Mouse (Mus musculus) spleen, postnatal 14 days (tissue): Measurements from ENCODE around the gene Gtf2h3.

Source experiments
- DNase-seq, 2 experiments: peaks; one replicate each; pipeline ENCODE4 v3.0.0; 2021 to 2022; ENCODE audit warnings: low spot score in 2 of 2

The Gtf2h3 gene

GRCm38 (mm10) chr5:124636694-124637093 lies 57.8 kb downstream of the Gtf2h3 start:
- DNase-seq, result no peak

- DNase-seq, result no peak
These were observed 58.4 kb downstream of the Gtf2h3 start for GRCm38 (mm10) chr5:124637300-124637699.

GRCm38 (mm10) chr5:124637836-124638235 lies 58.9 kb downstream of the Gtf2h3 start:
- no peak for DNase-seq
